Mouse (Mus musculus) right cerebral cortex, postnatal 10 days (tissue): ENCODE data around the gene 9230102O04Rik.

Source experiments
- DNase-seq, 2 experiments: peaks; one replicate each; pipeline ENCODE4 v3.0.0; 2021; ENCODE audit warnings: low spot score in 2 of 2

9230102O04Rik gene

GRCm38 (mm10) chr2:9888913-9889650 is at the start of gene 9230102O04Rik:
TSS of gene 9230102O04Rik (minus strand) at chr2:9889540.
- DNase-seq = no peak

DNA sequence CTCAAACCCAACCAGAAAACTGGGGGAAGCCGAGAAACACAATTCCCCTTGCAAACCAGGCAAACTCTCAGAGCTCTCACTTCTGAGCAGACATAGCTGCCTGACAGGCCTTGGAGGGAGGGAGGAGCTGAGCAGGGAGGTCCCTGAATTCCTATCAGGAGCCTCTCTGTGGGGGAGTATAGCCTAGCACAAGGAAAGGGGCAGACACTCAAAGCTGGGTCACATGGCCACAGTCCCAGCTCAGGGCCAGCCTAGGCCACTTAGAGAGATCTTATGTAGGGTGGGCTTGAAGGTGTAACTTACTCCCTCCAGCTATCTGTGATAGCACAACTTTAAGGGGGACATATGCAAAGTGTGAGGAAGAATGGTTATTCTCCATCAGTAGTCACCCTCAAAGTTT is 46.6 kb upstream of the 9230102O04Rik start:
- no peak for DNase-seq

DNA sequence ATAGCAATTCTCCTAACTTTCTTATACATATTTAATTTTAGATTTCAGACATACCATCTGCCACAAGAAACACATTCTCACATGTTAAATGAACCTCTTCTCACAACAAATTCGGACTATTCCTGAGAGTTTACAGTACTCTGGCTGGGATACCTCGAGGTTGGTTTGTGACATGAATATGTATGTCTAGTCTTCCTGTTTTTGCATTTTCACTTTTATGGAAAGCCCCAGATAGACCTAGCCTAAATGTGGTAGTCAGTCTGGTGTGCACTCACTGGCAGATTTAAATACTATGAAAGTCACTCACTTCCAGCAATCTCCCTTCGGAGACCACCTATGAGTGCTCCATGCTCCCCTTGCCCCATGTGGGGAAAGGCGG is 37.6 kb upstream of the 9230102O04Rik start:
- DNase-seq = no peak

GRCm38 (mm10) chr2:9926194-9926904 is 37.0 kb upstream of the 9230102O04Rik start:
- peak; percentile 31 to 35 for DNase-seq

- DNase-seq = no peak
Observed at GRCm38 (mm10) chr2:9918691-9919471, 29.5 kb upstream of the 9230102O04Rik start.

GRCm38 (mm10) chr2:9917602-9918001 is 28.3 kb upstream of the 9230102O04Rik start:
- DNase-seq = peak; percentile 26 to 53

- no peak for DNase-seq
Observed at GRCm38 (mm10) chr2:9905995-9906394, 16.7 kb upstream of the 9230102O04Rik start.

GRCm38 (mm10) chr2:9903854-9904560 is 14.7 kb upstream of the 9230102O04Rik start:
- no peak for DNase-seq

GRCm38 (mm10) chr2:9897846-9898245 is 8.5 kb upstream of the 9230102O04Rik start:
- no peak for DNase-seq

DNA sequence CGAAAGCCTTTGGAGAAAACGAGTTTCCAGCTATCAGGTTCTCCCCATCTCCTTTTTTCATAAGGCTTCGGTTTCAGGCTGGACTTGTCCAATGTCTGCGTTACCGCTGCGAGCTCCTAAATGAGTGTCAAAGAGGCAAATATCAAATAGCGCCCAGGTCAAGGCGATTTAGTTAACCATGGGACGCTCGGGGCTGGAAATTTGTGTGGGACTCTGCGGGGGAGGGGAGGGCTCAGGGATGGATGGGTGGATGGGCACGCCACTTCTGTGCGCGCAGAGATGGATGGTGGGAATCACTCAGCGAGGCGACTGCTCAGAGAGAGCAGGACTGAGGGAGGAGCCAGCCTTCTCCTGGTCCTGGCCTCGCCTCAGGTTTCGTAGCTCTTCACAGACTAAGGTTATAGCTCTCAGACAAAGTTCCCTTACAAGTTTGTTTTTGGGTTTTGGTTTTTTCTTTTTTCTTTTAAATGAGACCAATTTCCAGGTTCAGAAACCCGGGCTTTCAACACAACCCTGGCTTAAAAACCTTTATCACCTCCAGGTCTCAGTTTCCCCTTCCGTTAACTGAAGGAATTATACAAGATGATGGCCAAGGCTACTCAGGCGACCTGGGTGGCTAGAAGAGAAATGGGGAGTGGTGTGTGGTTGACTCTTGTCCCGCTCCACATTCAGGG is 6.9 kb upstream of the 9230102O04Rik start:
- DNase-seq = no peak

- no peak for DNase-seq
Observed at GRCm38 (mm10) chr2:9894836-9895593, 5.7 kb upstream of the 9230102O04Rik start.

- DNase-seq = no peak
Observed at GRCm38 (mm10) chr2:9893272-9893953, 4.1 kb upstream of the 9230102O04Rik start.

DNA sequence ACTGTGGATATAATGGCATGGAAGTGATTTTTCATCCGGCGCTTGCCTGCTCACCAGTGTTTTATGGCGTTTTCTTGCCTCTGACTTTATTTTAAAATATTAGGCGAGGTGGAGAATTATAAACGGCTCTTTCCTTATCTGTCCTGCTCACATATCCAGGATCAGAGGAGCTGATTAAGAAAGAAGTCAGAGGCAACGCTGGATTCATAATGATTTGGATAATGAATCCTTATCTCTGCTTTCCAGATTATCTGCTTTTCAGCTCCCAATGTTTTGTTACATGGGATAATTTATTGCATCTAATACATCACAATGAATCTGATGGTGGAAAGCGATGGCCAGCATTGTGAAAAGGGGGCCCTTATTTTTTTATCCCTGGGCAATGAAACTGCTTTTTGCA is 3.2 kb upstream of the 9230102O04Rik start:
- no peak for DNase-seq

- no peak for DNase-seq
Observed at GRCm38 (mm10) chr2:9890906-9891305, 1.6 kb upstream of the 9230102O04Rik start.

DNA sequence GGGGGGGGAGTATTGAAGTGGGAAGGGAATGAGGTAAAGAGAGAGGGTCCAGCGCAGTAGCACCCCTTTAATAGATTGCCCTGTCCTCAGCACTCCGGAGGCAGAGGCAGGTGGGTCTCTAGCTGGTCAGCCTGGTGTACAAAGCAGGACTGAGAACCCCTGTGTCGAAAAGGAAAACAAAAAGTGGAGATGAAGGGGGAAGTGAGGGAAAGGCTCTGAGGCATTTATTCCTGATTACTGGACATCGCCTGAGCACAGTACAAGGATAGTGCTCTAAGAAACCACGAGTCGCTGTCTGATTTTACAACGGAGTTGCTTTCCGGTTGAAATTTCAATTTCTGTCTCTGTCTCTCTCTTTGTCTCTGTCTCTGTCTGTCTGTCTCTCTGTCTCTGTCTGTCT is 911 bp upstream of the 9230102O04Rik start:
- DNase-seq = no peak

- no peak for DNase-seq
Observed at GRCm38 (mm10) chr2:9889651-9890183, 377 bp upstream of the 9230102O04Rik start, which contains the start of gene Gata3. TSS of gene Gata3 (minus strand) at chr2:9890034.

DNA sequence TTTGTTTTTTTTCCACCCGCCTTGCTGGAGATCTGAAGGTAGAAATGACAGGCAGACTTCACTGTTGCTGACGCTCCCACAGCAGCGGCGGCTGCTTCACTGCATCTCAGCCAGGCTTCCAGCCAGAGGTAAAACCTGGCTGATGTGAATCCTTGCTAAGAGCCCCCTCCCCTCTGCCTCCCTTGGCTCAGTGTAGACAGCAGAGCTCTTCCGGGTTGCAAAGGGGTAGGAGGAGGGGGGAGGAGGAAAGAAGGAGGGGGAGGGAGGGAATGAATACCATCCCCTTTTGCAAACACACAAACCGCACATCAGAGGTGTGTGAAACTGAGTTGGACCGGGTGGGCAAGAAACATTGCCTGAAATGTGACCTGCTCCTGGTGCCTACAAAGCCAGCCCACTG is 1.7 kb downstream of the 9230102O04Rik start:
- DNase-seq = no peak

DNA sequence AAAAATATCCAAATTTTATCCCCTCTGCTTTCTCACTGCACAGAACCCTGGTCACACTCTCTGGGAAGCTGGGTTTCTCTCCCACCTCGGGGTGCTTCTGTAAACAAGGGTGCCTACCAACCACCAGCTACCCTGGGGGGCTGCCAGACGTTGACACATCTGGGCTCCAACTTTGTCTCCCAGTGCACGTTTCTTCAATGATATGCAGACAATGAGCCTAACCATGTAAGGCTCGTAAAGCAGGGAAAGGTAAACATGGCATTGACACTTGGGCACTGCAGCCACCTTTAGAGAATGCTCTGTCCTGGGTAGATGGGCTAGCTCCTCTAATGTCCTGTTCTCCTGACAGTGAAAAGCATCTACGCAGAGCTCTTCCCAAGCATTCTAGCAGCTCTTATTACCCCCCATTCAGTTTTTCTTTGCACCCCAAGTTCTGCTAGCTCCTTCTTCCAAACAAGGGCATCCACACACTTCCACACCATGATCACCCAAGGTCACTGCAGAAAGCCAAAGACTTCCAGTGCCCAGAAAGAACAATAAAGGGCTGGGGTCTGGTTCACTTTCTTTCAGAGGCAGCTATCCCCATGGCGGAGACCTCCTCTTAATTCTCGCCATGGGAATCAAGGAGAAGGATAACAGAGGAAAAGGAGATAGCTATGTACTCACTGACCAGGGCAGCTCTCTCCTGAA is 2.3 kb downstream of the 9230102O04Rik start:
- no peak for DNase-seq

DNA sequence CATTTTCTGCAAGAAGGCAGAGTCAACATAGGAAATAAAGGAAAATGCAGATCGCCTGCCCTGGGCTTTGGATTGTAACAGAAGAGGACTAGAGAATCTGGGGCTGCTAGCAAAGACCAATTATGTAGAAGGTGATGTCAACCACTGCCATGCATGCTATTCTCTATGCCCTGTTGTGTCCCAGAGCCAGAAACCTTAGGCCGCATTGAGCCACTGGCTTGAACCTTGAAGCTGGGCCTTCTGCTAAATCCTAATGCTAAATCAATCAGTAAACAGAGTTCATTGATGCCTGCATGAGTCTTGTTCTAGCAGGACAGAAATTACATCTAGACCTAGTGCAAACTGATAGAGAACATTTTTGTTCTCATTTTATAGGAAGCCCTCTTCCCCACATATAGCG is 3.3 kb downstream of the 9230102O04Rik start:
- DNase-seq = no peak
